Mouse (Mus musculus): ENCODE results near the gene Smyd3.

The Smyd3 gene

GRCm38 (mm10) chr1:179458987-179459368 is 58.9 kb downstream of the Smyd3 start:
- no peak for DNase-seq (ENCODE audit: low spot score)

GRCm38 (mm10) chr1:179458236-179458986 is 59.4 kb downstream of the Smyd3 start:
- DNase-seq (ENCODE audit: low spot score), result no peak

- DNase-seq (ENCODE audit: low spot score), result no peak
Observed at GRCm38 (mm10) chr1:179454600-179454999, 63.2 kb downstream of the Smyd3 start.

GRCm38 (mm10) chr1:179451211-179451610 is 66.6 kb downstream of the Smyd3 start:
- peak; percentile 14 for DNase-seq (ENCODE audit: low spot score)

GRCm38 (mm10) chr1:179446845-179447212 is 71.0 kb downstream of the Smyd3 start:
- DNase-seq (ENCODE audit: low spot score), result no peak

- DNase-seq (ENCODE audit: low spot score), result no peak
Observed at GRCm38 (mm10) chr1:179446127-179446844, 71.6 kb downstream of the Smyd3 start.

- DNase-seq (ENCODE audit: low spot score), result no peak
Observed at GRCm38 (mm10) chr1:179443835-179444234, 74.0 kb downstream of the Smyd3 start.

GRCm38 (mm10) chr1:179443423-179443822 is 74.4 kb downstream of the Smyd3 start:
- DNase-seq (ENCODE audit: low spot score), result no peak

GRCm38 (mm10) chr1:179436596-179436995 is 81.2 kb downstream of the Smyd3 start:
- no peak for DNase-seq (ENCODE audit: low spot score)

GRCm38 (mm10) chr1:179434443-179435260 is 83.2 kb downstream of the Smyd3 start:
- DNase-seq (ENCODE audit: low spot score), result no peak

GRCm38 (mm10) chr1:179433828-179434227 is 84.0 kb downstream of the Smyd3 start:
- DNase-seq (ENCODE audit: low spot score), result no peak

GRCm38 (mm10) chr1:179433355-179433754 is 84.5 kb downstream of the Smyd3 start:
- no peak for DNase-seq (ENCODE audit: low spot score)

- DNase-seq (ENCODE audit: low spot score), result no peak
Observed at GRCm38 (mm10) chr1:179430077-179430476, 87.8 kb downstream of the Smyd3 start.

GRCm38 (mm10) chr1:179424879-179425472 is 92.9 kb downstream of the Smyd3 start:
- DNase-seq (ENCODE audit: low spot score), result no peak

- no peak for DNase-seq (ENCODE audit: low spot score)
Observed at GRCm38 (mm10) chr1:179419091-179419490, 98.8 kb downstream of the Smyd3 start.

GRCm38 (mm10) chr1:179408086-179408485 is 109.8 kb downstream of the Smyd3 start:
- DNase-seq (ENCODE audit: low spot score), result no peak

- DNase-seq (ENCODE audit: low spot score), result no peak
Observed at GRCm38 (mm10) chr1:179400835-179401234, 117.0 kb downstream of the Smyd3 start.

- DNase-seq (ENCODE audit: low spot score), result no peak
Observed at GRCm38 (mm10) chr1:179398639-179399038, 119.2 kb downstream of the Smyd3 start.

- no peak for DNase-seq (ENCODE audit: low spot score)
Observed at GRCm38 (mm10) chr1:179386237-179386975, 131.4 kb downstream of the Smyd3 start.

- no peak for DNase-seq (ENCODE audit: low spot score)
Observed at GRCm38 (mm10) chr1:179385691-179386090, 132.2 kb downstream of the Smyd3 start.

GRCm38 (mm10) chr1:179384296-179384695 is 133.5 kb downstream of the Smyd3 start:
- DNase-seq (ENCODE audit: low spot score), result no peak

GRCm38 (mm10) chr1:179378102-179378501 is 139.7 kb downstream of the Smyd3 start:
- DNase-seq (ENCODE audit: low spot score), result no peak

All from ovary, postnatal 14 days (tissue).